Mouse (Mus musculus) cerebellum, adult 2 months (tissue): ENCODE measurements around the gene Wdr18. TPM values are rescaled to one million over a fixed set of nuclear protein-coding genes. Genes with fewer than 3 reads are reported as not detected.
A peak's percentile ranks its signal among the peaks of the same experiment; 100 is the strongest.

Experiments
- DNase-seq, 2 experiments: peaks; one replicate each; pipeline ENCODE4 v3.0.0; 2021
- H3K27ac ChIP-seq: fragments of 200-500 bp; 2 replicates; pipeline ENCODE4 v1.5.1; 2012; ENCODE audit warnings: low read length, control low read depth, inconsistent platforms; ENCODE audit not compliant: insufficient read depth
- H3K27me3 ChIP-seq: fragments of 200-500 bp; 2 replicates; pipeline ENCODE4 v1.6.1; 2012; ENCODE audit warnings: inconsistent platforms, mild to moderate bottlenecking, low read length, moderate library complexity; ENCODE audit not compliant: control insufficient read depth, insufficient read depth
- H3K4me1 ChIP-seq: fragments of 200-500 bp; 2 replicates; pipeline ENCODE4 v1.6.1; 2011; ENCODE audit warnings: low read length; ENCODE audit not compliant: control insufficient read depth, insufficient read depth
- H3K4me3 ChIP-seq: fragments of 200-500 bp; replicated peaks from 2 replicates; pipeline ENCODE3; 2011; ENCODE audit warnings: mild to moderate bottlenecking, low read depth, low read length, control low read depth; ENCODE audit not compliant: insufficient read depth
- CTCF ChIP-seq: fragments of 200-500 bp; IDR thresholded peaks from 2 replicates; pipeline ENCODE4 v1.5.1; 2011; ENCODE audit warnings: low read depth, mild to moderate bottlenecking, control low read depth, low read length, moderate library complexity, borderline replicate concordance; ENCODE audit not compliant: insufficient read depth
- POLR2A ChIP-seq: fragments of 200-500 bp; IDR thresholded peaks from 2 replicates; pipeline ENCODE4 v1.6.1; 2011; ENCODE audit warnings: low read length, control low read depth, borderline replicate concordance; ENCODE audit not compliant: insufficient read depth
- WGBS: fragments of 180-500 bp; shearing (Covaris S2); methylation state at CpG from one replicate; pipeline ENCODE4 v1.1.7; 2018; 5-methylcytosine and 5-hydroxymethylcytosine counted together
- polyA plus RNA-seq: library from polyadenylated mRNA; depleted of rRNA; stranded (reverse); fragments of >200 nt; gene quantifications from 2 replicates; pipeline ENCODE4 v1.2.3, GENCODE M21; 2012

Wdr18 gene
- polyA plus RNA-seq, 1 experiment: 57.4 TPM

- TF ChIP-seq POLR2A (no peak), CTCF (no peak)
- DNase-seq: no peak
- Histone ChIP-seq H3K27me3 (no peaks in the 10 kb centered on the region), H3K27ac (peak overlapping the region; percentile 81; the same call in 1 of the 2 replicates), H3K4me1 (peaks cover 21% of the 10 kb centered on the region), H3K4me3 (peak overlapping the region; percentile 95)
- WGBS: 72% methylated on average over 5 of the region's 5 CpGs
These were observed 42.3 kb upstream of the Wdr18 start for GRCm38 (mm10) chr10:79917532-79918100.

GRCm38 (mm10) chr10:79918231-79919078 lies 41.5 kb upstream of the Wdr18 start:
- Histone ChIP-seq H3K4me3 (peak overlapping the region; percentile 37), H3K27ac (no peak overlapping the region), H3K27me3 (no peaks in the 10 kb centered on the region), H3K4me1 (peaks cover 21% of the 10 kb centered on the region)
- TF ChIP-seq CTCF: no peak
- 0 out of 2 replicates have a peak, but pooled peaks have one; percentile 13 for TF ChIP-seq POLR2A
- DNase-seq: peak; percentile 38 to 50
- 19% methylated on average over 35 of the region's 35 CpGs for WGBS

GRCm38 (mm10) chr10:79919251-79919849 lies 40.6 kb upstream of the Wdr18 start:
- 25% methylated on average over 21 of the region's 21 CpGs for WGBS
- H3K27ac ChIP-seq: no peak overlapping the region
- TF ChIP-seq CTCF (no peak), POLR2A (no peak)
- peaks cover 15% of the 10 kb centered on the region for H3K4me1 ChIP-seq
- peak in 1 of 2 experiments; percentile 26 for DNase-seq
- no peaks in the 10 kb centered on the region for H3K27me3 ChIP-seq
- no peak overlapping the region for H3K4me3 ChIP-seq

- TF ChIP-seq CTCF (no peak), POLR2A (no peak)
- 55% methylated on average over 26 of the region's 26 CpGs for WGBS
- Histone ChIP-seq H3K4me1 (peaks cover 11% of the 10 kb centered on the region; the same call in 1 of the 2 replicates), H3K27me3 (no peaks in the 10 kb centered on the region), H3K4me3 (no peak overlapping the region), H3K27ac (no peak overlapping the region)
- peak; percentile 19 to 38 for DNase-seq
These were observed 39.7 kb upstream of the Wdr18 start for GRCm38 (mm10) chr10:79920056-79920890.

- no peaks in the 10 kb centered on the region for H3K27me3 ChIP-seq
- peak; percentile 30 to 53 for DNase-seq
- TF ChIP-seq POLR2A: no peak
- no peak for TF ChIP-seq CTCF
- H3K4me3 ChIP-seq: peak within 1 kb of the TSS; percentile 49
- H3K27ac ChIP-seq: no peak within 1 kb of the TSS
- 5% methylated on average over 41 of the region's 41 CpGs for WGBS
- peaks cover 9% of the 10 kb centered on the region; the same call in 1 of the 2 replicates for H3K4me1 ChIP-seq
These were observed 38.9 kb upstream of the Wdr18 start, which contains the start of gene R3hdm4 for GRCm38 (mm10) chr10:79920958-79921535. R3hdm4 (minus strand) TSS chr10:79921208.

- Histone ChIP-seq H3K27ac (no peak overlapping the region), H3K4me1 (peaks cover 12% of the 10 kb centered on the region; the same call in 1 of the 2 replicates), H3K27me3 (no peaks in the 10 kb centered on the region), H3K4me3 (peak overlapping the region; percentile 49)
- DNase-seq: peak in 1 of 2 experiments; percentile 58
- 7% methylated on average over 34 of the region's 34 CpGs for WGBS
- no peak for TF ChIP-seq POLR2A
- no peak for TF ChIP-seq CTCF
These were observed 38.4 kb upstream of the Wdr18 start for GRCm38 (mm10) chr10:79921572-79921971.
